In the genomic region with DNA sequence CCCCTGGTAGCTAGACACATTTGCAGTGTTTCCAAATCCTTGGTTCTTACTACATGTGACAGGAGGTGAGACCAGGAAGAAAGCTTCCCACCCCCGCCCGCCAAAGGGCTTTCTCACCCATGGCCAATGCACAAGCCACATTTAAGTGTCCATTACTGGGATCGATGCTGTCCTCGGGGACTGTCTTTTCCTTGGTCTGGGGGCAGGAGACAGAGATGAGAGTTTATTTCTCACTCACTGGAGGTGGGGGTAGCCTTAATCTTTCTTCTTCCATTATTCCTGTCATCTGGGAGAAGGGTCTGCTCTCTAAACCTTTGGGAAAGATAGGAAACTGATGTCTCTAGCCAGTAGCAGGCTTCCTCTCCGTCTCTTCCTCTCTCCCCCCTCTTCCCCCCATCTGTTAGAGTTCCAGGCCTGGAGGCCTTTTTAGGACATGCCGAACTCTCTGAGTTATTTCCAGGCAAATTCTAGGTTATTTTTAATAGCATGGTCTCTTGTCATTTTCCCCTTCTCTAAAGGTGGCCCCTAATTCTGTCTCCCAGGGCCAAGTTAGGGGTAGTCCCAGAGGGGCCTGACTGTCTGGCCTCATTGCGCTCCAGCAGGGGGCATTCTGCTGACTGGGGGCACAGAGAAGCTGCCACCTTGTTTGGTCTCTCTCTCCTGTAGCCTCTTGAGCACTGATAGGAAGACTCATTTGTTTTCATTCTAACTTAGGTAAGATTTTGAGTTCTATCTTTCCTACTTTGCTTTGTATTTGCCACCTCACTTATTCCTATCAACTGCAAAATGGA, we compare ENCODE assay signal across 1 mouse cellular context.
TF ChIP-seq lines count a peak whose summit lies in the region.

No protein-coding gene starts in this region.

TF ChIP-seq in C2C12, 6 proteins besides CTCF, POLR2A, EP300 and RAD21:
- no peak for TF ChIP-seq FOSL1 (IDR thresholded peaks at IDR 0.05; ENCODE audit: insufficient read depth, low read length, poor library complexity, severe bottlenecking)
- no peak for TF ChIP-seq USF1 (IDR thresholded peaks at IDR 0.05; ENCODE audit: low read depth)
- TF ChIP-seq MYOD1 (IDR thresholded peaks at IDR 0.05; ENCODE audit: control insufficient read depth, insufficient read length, low read depth) = no peak
- TF ChIP-seq CEBPB (IDR thresholded peaks at IDR 0.05; ENCODE audit: low read depth) = no peak
- TF ChIP-seq MAX (IDR thresholded peaks at IDR 0.05) = no peak
TF ChIP-seq in C2C12: peak in this region for 0.
